Mouse (Mus musculus): ENCODE data around the gene Ndufs5. TPM values are rescaled to one million over a fixed set of nuclear protein-coding genes. Genes with fewer than 3 reads are reported as not detected.

Gene Ndufs5
- total and polyA plus RNA-seq, 2 experiments = 41.1 to 170 TPM

- H3K27ac ChIP-seq (replicated peaks; ENCODE audit: insufficient read depth, low read depth, low read length) = no peak overlapping the region
Observed at GRCm38 (mm10) chr4:123665681-123666278, 52.2 kb downstream of the Ndufs5 start.

DNA sequence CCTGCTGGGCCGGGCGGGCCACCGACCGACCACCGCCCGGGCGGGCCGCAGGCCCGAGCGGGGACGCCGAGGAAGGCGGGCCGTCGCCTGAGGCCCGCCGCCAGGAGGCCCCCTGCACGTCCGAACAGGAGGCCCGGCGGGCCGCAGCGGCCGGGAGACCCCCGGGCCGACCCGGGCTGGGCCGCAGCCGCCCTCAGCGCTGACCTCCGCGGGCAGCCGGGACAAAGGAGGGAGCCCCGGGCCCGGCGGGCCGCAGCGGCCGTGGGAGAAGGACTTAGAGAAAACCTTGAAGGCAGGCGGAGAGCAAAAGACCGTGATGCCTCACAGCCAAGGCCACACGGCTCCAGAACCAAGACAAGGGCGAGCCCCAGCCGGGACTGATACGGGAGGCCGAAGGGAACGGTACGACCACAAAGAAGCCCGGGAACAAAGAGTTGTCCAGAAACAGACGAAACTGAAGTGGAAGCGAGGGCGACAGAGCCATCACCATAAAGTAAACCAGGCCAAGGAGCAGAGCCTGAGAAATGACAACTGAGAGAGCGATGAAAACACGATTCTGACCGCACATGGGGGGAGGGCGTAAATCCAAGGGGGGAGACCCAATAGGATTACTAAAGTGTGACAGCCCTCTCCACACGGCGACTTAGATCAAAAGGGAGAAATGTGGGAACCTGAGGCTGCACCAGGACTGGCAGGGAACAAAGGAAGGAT is 52.9 kb downstream of the Ndufs5 start:
- no peaks in the 10 kb centered on the region for H3K27me3 ChIP-seq (ENCODE audit: control insufficient read depth, insufficient read depth, low read length)
- H3K27ac ChIP-seq (replicated peaks; ENCODE audit: insufficient read depth, low read depth, low read length) = peak overlapping the region; percentile 51
- peaks cover 10% of the 10 kb centered on the region for H3K4me1 ChIP-seq (ENCODE audit: control insufficient read depth, insufficient read depth, low read length)
- H3K4me3 ChIP-seq (ENCODE audit: insufficient read depth, low read depth, low read length) = peak overlapping the region; percentile 95
- peaks cover 13% of the 10 kb centered on the region for H3K79me2 ChIP-seq (ENCODE audit: control insufficient read depth, insufficient read depth, low read length)
- DNase-seq (ENCODE audit: extremely low read depth, low read depth, low spot score) = no peak
- WGBS = 4% methylated on average over 56 of the region's 58 CpGs
- H3K36me3 ChIP-seq (ENCODE audit: control insufficient read depth, insufficient read depth, low read length) = no peaks in the 10 kb centered on the region
- TF ChIP-seq POLR2A (IDR thresholded peaks at IDR 0.05; ENCODE audit: extremely low read depth, insufficient read depth, low read length) (no peak), CTCF (IDR thresholded peaks at IDR 0.05; ENCODE audit: low read depth, low read length) (no peak)
- H3K9ac ChIP-seq (ENCODE audit: low read depth, low read length) = peak overlapping the region; percentile 100

More at GRCm38 (mm10) chr4:123665681-123666278, 52.2 kb downstream of the Ndufs5 start:
- TF ChIP-seq CTCF (IDR thresholded peaks at IDR 0.05; ENCODE audit: low read depth, low read length) (no peak), POLR2A (IDR thresholded peaks at IDR 0.05; ENCODE audit: extremely low read depth, insufficient read depth, low read length) (no peak)
- Histone ChIP-seq H3K79me2 (ENCODE audit: control insufficient read depth, insufficient read depth, low read length) (peaks cover 13% of the 10 kb centered on the region), H3K9ac (ENCODE audit: low read depth, low read length) (no peak overlapping the region), H3K4me3 (ENCODE audit: insufficient read depth, low read depth, low read length) (no peak overlapping the region), H3K27me3 (ENCODE audit: control insufficient read depth, insufficient read depth, low read length) (no peaks in the 10 kb centered on the region), H3K36me3 (ENCODE audit: control insufficient read depth, insufficient read depth, low read length) (no peaks in the 10 kb centered on the region), H3K4me1 (ENCODE audit: control insufficient read depth, insufficient read depth, low read length) (peaks cover 10% of the 10 kb centered on the region)
- 71% methylated on average over 11 of the region's 11 CpGs for WGBS
- DNase-seq (ENCODE audit: extremely low read depth, low read depth, low spot score) = no peak

- 2% methylated on average over 115 of the region's 125 CpGs for WGBS
- Histone ChIP-seq H3K79me2 (ENCODE audit: control insufficient read depth, insufficient read depth, low read length) (peaks cover 15% of the 10 kb centered on the region), H3K4me3 (ENCODE audit: insufficient read depth, low read depth, low read length) (peak overlapping the region; percentile 95), H3K27me3 (ENCODE audit: control insufficient read depth, insufficient read depth, low read length) (no peaks in the 10 kb centered on the region), H3K9ac (ENCODE audit: low read depth, low read length) (peak overlapping the region; percentile 100), H3K4me1 (ENCODE audit: control insufficient read depth, insufficient read depth, low read length) (peaks cover 10% of the 10 kb centered on the region), H3K36me3 (ENCODE audit: control insufficient read depth, insufficient read depth, low read length) (no peaks in the 10 kb centered on the region), H3K27ac (replicated peaks; ENCODE audit: insufficient read depth, low read depth, low read length) (peak overlapping the region; percentile 82)
- peak; percentile 75 for TF ChIP-seq POLR2A (IDR thresholded peaks at IDR 0.05; ENCODE audit: extremely low read depth, insufficient read depth, low read length)
- 0 out of 2 replicates have a peak, but pooled peaks have one; percentile 0 for TF ChIP-seq CTCF (IDR thresholded peaks at IDR 0.05; ENCODE audit: low read depth, low read length)
- DNase-seq (ENCODE audit: extremely low read depth, low read depth, low spot score) = peak; percentile 55
Observed at GRCm38 (mm10) chr4:123664021-123664950, 53.7 kb downstream of the Ndufs5 start.

GRCm38 (mm10) chr4:123663688-123663965 is 54.4 kb downstream of the Ndufs5 start:
- no peaks in the 10 kb centered on the region for H3K27me3 ChIP-seq (ENCODE audit: control insufficient read depth, insufficient read depth, low read length)
- H3K79me2 ChIP-seq (ENCODE audit: control insufficient read depth, insufficient read depth, low read length) = peaks cover 21% of the 10 kb centered on the region
- peak overlapping the region; percentile 100 for H3K9ac ChIP-seq (ENCODE audit: low read depth, low read length)
- H3K4me3 ChIP-seq (ENCODE audit: insufficient read depth, low read depth, low read length) = peak overlapping the region; percentile 95
- peaks cover 10% of the 10 kb centered on the region for H3K4me1 ChIP-seq (ENCODE audit: control insufficient read depth, insufficient read depth, low read length)
- H3K36me3 ChIP-seq (ENCODE audit: control insufficient read depth, insufficient read depth, low read length) = no peaks in the 10 kb centered on the region
- WGBS = 2% methylated on average over 12 of the region's 12 CpGs
- DNase-seq (ENCODE audit: extremely low read depth, low read depth, low spot score) = peak; percentile 60
- TF ChIP-seq CTCF (IDR thresholded peaks at IDR 0.05; ENCODE audit: low read depth, low read length) (no peak), POLR2A (IDR thresholded peaks at IDR 0.05; ENCODE audit: extremely low read depth, insufficient read depth, low read length) (no peak)
- H3K27ac ChIP-seq (replicated peaks; ENCODE audit: insufficient read depth, low read depth, low read length) = peak overlapping the region; percentile 36

GRCm38 (mm10) chr4:123662914-123663687 is 54.9 kb downstream of the Ndufs5 start:
- 34% methylated on average over 15 of the region's 15 CpGs for WGBS

More at GRCm38 (mm10) chr4:123662914-123663687, 54.9 kb downstream of the Ndufs5 start:
- peaks cover 21% of the 10 kb centered on the region for H3K79me2 ChIP-seq (ENCODE audit: control insufficient read depth, insufficient read depth, low read length)
- DNase-seq (ENCODE audit: extremely low read depth, low read depth, low spot score) = no peak
- H3K27ac ChIP-seq (replicated peaks; ENCODE audit: insufficient read depth, low read depth, low read length) = peak overlapping the region; percentile 36
- H3K4me3 ChIP-seq (ENCODE audit: insufficient read depth, low read depth, low read length) = peak overlapping the region; percentile 95
- no peak for TF ChIP-seq CTCF (IDR thresholded peaks at IDR 0.05; ENCODE audit: low read depth, low read length)
- peak overlapping the region; percentile 100 for H3K9ac ChIP-seq (ENCODE audit: low read depth, low read length)
- no peaks in the 10 kb centered on the region for H3K27me3 ChIP-seq (ENCODE audit: control insufficient read depth, insufficient read depth, low read length)
- H3K36me3 ChIP-seq (ENCODE audit: control insufficient read depth, insufficient read depth, low read length) = no peaks in the 10 kb centered on the region
- H3K4me1 ChIP-seq (ENCODE audit: control insufficient read depth, insufficient read depth, low read length) = peaks cover 10% of the 10 kb centered on the region

Other genes with a start within 250 kb of the Ndufs5 start
- gene Macf1, start 33.8 kb downstream of the Ndufs5 start, total RNA-seq (2014; rRNA removed) = 66.4 and 70.7 TPM in 2 replicates
- 14.0 and 16.6 TPM in 2 replicates for gene Macf1, start 33.8 kb downstream of the Ndufs5 start, polyA plus RNA-seq (2012; rRNA removed)
- gene Akirin1, start 32.1 kb upstream of the Ndufs5 start, total RNA-seq (2014; rRNA removed) = 12.2 and 14.4 TPM in 2 replicates
- 13.0 TPM in 2 replicates for gene Akirin1, start 32.1 kb upstream of the Ndufs5 start, polyA plus RNA-seq (2012; rRNA removed)
- 0.28 TPM in 1 of 2 replicates, not detected in the other for gene Rhbdl2, start 69.7 kb upstream of the Ndufs5 start, total RNA-seq (2014; rRNA removed)
- gene Rhbdl2, start 69.7 kb upstream of the Ndufs5 start, polyA plus RNA-seq (2012; rRNA removed) = not detected in 2 replicates
- gene 4933427I04Rik, start 141.5 kb upstream of the Ndufs5 start, total RNA-seq (2014; rRNA removed) = not detected in 2 replicates
- gene 4933427I04Rik, start 141.5 kb upstream of the Ndufs5 start, polyA plus RNA-seq (2012; rRNA removed) = not detected in 2 replicates
- 17.8 and 18.5 TPM in 2 replicates for gene Mycbp, start 186.6 kb upstream of the Ndufs5 start, total RNA-seq (2014; rRNA removed)
- gene Mycbp, start 186.6 kb upstream of the Ndufs5 start, polyA plus RNA-seq (2012; rRNA removed) = 10.3 and 15.8 TPM in 2 replicates
- 32.7 and 41.6 TPM in 2 replicates for gene Rragc, start 199.2 kb upstream of the Ndufs5 start, total RNA-seq (2014; rRNA removed)
- gene Rragc, start 199.2 kb upstream of the Ndufs5 start, polyA plus RNA-seq (2012; rRNA removed) = 26.1 and 27.3 TPM in 2 replicates
- gene 4930535I16Rik, start 199.8 kb upstream of the Ndufs5 start, total RNA-seq (2014; rRNA removed) = not detected in 2 replicates
- gene 4930535I16Rik, start 199.8 kb upstream of the Ndufs5 start, polyA plus RNA-seq (2012; rRNA removed) = 0.21 TPM in 1 of 2 replicates, not detected in the other

All from liver, adult 2 months (tissue).